Mouse (Mus musculus): ENCODE results near the gene Selplg.
A peak's percentile ranks its signal among the peaks of the same experiment; 100 is the strongest.

Gene Selplg

DNA sequence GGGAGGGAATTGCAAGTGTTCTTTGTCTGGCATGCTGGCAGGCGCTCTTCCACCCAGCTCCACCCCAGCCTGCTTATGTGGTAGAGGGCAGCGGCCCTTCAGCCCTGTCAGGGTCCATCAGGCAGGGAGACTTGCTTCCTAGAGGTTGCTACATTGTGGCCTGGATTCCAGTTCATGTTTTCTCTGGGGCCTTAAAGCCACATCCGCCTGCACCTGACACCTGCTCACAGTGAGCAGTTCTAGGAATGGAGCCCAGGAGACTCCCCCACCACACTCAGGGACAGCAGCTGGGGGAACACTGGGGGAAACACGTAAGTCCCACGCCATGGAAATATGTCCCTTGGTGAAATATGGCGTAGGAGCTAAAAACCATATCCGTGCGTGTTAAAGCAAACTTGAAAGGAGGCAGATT, at the start of gene Selplg:
Selplg (minus strand) TSS at position 155 of the 412 bp plus-strand sequence.
- DNase-seq (ENCODE audit: low spot score), result no peak

DNA sequence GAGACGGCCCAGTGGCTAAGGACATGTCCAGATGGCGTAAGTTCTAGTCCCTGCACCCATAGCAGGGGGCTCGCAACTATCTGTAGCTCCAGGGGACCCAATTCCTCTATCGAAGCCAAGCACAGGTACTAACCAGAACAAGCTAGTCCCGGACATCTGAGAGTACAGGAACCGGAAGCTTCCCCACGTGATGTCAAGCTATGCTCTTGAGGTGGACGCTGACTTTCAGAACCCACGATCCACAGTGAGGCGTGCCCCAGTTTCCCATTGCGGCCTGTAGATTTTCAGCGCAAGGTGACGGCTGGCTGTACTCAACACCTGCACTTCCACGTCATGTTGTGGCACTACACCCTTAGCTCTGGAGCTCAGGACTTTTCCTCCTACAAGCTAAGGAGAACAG, 48.7 kb upstream of the Selplg start:
- DNase-seq (ENCODE audit: low spot score), result no peak

GRCm38 (mm10) chr5:113878943-113879617, 46.6 kb upstream of the Selplg start:
- no peak for DNase-seq (ENCODE audit: low spot score)

GRCm38 (mm10) chr5:113877565-113877964, 45.1 kb upstream of the Selplg start:
- DNase-seq (ENCODE audit: low spot score), result no peak

GRCm38 (mm10) chr5:113876176-113876575, 43.7 kb upstream of the Selplg start:
- DNase-seq (ENCODE audit: low spot score), result no peak

- no peak for DNase-seq (ENCODE audit: low spot score)
These were observed 43.2 kb upstream of the Selplg start for GRCm38 (mm10) chr5:113875625-113876024.

GRCm38 (mm10) chr5:113874063-113875024, 41.9 kb upstream of the Selplg start:
- no peak for DNase-seq (ENCODE audit: low spot score)

- DNase-seq (ENCODE audit: low spot score), result peak; percentile 48
These were observed 40.8 kb upstream of the Selplg start for GRCm38 (mm10) chr5:113872936-113873912.

DNA sequence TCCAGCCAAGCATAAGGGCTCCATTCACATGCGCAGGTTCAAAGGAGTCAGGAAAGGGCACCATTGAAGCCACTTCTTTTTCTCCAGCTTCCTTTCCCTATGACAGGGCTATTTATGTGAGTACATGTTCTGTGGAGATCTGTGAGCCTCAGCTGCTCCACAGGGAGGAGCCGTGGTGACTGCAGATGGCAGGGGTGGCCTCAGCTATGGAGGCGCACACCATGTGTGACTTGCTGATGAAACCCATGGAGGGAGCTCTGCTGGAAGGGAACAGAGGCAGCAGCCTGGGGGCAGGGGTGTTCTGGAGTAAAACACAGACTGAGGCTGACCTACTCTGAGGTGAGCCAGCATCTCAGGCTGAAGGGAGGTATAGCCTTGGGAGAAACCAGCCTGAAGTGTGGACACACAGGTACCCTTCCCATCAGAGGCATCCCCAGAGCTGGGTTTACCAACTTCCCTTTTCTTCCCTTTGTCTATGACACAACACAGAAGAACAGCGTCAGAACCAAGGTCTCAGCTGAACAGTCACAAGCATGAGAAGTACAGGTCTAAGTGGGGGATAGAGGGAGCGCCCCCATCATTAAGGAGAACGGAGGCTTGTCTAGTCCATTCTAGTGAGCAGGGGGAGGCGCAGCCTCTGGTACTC, 39.6 kb upstream of the Selplg start:
- DNase-seq (ENCODE audit: low spot score), result no peak

GRCm38 (mm10) chr5:113870393-113871040, 38.1 kb upstream of the Selplg start:
- no peak for DNase-seq (ENCODE audit: low spot score)

DNA sequence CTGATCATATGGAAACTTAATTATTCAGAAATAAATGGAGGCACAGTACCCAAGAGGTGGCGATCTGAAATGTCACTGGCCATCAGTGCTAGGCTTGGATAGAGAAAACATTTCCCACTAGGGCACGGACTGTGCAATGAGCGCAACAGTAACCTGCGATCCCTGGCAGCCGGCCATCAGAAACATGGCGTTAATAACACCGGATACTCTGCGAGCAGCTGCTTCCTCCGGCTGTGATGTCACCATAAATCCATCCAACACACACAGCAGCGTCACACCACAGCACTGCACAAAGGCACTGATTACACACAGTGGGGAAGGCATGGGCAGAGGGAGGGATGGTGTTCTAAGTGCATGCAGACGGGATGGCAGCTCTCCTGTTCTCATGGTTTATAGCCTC, 36.7 kb upstream of the Selplg start:
- DNase-seq (ENCODE audit: low spot score), result no peak

DNA sequence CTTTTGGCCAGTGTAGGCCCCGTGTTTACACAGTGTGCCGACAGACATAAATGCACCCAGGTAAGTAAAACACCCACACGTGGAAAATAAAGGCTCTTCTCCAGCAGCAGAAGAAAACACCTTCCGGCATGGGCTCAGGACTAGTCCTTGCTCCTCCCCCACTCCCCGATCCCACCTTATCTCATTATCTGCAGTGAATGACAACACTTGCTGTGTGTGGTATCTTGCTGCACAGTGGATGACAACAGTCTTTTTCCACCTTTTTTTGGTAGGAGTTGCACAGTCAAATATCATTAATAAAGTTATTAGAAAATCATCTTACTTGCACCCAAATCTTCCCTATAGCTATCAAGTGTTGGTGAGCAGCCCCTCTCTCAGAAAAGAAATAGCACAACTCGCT, 32.5 kb upstream of the Selplg start:
- no peak for DNase-seq (ENCODE audit: low spot score)

- DNase-seq (ENCODE audit: low spot score), result no peak
These were observed 31.6 kb upstream of the Selplg start for GRCm38 (mm10) chr5:113863994-113864393.

DNA sequence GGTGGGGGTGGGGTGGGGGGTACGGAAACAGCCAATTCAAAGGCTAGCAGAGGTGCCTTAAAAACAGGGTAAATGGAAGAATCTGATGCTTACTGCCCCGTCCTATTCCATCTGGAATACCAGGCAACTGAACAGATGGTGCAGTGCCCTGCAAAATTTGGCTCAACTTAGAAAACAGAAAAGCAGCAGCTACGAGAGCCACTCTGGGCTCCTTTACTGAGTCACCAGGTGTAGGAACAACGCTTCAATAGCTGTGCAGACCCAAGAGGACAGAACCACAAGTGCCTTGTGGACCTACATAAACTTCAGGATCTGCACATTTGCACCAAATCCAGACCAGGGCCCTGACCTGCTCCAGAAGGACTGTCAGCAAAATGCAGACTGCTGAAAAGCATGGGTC, 30.0 kb upstream of the Selplg start:
- DNase-seq (ENCODE audit: low spot score), result no peak

DNA sequence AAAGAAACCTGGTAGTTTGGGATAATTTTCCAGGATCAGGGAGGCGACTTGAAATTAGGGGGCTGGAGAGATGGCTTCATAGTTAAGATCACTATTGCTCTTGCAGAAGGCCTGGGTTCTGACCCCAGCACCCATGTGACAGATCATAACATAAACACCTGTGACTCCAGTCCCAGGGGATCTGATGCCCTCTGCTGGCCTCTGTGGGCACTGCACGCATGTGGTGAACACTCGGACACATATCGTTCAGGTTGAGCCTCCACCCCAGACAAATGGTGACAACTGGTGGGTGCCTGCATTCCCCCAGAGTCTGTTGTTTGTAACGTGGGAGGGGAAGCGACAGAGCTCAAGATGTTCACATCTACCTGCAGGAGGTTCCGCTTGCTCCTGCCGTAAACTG, 28.9 kb upstream of the Selplg start:
- no peak for DNase-seq (ENCODE audit: low spot score)

GRCm38 (mm10) chr5:113858971-113859370, 26.5 kb upstream of the Selplg start:
- no peak for DNase-seq (ENCODE audit: low spot score)

- no peak for DNase-seq (ENCODE audit: low spot score)
These were observed 26.1 kb upstream of the Selplg start for GRCm38 (mm10) chr5:113858550-113858949.

DNA sequence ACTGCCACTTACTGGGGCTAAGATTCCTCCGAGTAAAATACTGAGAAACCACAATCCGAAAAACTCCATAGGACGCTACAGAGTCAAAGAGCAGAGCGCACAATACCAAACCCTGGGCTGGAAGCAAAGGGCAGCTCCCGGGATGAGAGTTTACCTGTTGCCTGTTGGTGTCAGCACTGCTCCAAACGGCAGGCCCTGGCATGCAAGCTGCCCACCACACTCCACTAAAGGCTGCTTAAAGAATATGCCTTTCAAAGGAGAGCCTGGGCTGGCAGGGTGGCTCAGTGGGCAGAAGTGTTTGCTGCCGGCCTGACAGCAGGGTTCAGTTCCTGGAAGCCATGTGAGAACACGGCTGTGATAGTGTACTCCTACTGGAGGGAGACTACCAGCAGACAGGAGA, 25.2 kb upstream of the Selplg start:
- no peak for DNase-seq (ENCODE audit: low spot score)

DNA sequence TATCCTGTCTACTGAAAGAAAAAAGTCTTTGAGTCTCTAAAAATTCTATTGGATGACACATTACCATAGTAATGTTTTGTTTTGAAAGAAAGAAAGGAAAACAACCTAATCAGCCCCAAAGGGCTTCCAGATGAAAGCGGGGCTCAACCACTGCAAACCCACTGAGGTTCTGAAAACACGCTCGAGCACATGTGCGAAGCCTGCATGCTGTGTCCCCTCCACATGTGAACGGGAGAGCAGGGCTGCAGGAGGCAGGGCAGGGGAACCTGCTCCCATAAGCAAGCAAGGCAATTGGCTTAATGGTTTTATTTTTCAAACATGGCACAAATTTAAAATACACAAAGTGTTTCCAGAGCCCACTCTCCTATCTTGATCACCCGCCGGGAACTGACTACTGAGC, 24.2 kb upstream of the Selplg start:
- DNase-seq (ENCODE audit: low spot score), result no peak

DNA sequence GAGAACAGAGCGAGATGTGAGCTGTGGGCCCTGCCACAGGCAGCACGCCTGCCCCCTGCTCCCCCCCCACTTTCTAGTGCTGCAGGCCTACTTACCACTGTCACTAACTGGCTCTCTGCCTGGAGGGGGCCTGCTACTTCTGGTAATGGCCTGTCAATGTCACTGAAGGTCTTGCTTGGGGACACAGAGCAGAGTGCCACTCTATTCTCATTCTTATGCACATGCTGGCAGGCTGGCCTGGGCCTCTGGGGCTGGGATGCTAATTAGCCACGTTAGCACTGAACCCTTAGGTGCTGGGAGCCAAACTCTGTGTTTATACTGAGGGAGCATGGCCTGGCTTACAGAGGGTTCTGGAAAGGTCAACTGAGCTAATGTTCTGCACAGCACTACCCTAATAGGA, 23.3 kb upstream of the Selplg start:
- no peak for DNase-seq (ENCODE audit: low spot score)

- DNase-seq (ENCODE audit: low spot score), result no peak
These were observed 22.7 kb upstream of the Selplg start for GRCm38 (mm10) chr5:113855117-113855516.

Data from ovary, postnatal 36 days (tissue).